16 mouse cellular contexts compared by ENCODE assay signal in genomic region chr2:66762905-66763304, GRCm38 (mm10). TPM values are rescaled to one million over a fixed set of nuclear protein-coding genes. Genes with fewer than 3 reads are reported as not detected.
DNase-seq lines count a peak whose midpoint lies in the region; TF ChIP-seq lines count a peak whose summit lies in the region.
"Had no signal": no experiment of that assay in that cellular context is flagged by ENCODE, and none has a peak within 500 bp of the region (broad histone marks: within the 10 kb centered on the region; RNA-seq: fewer than 3 reads in every experiment).

No protein-coding gene starts in this region.

- TF ChIP-seq CTCF in gastrocnemius, adult 2 months (IDR thresholded peaks at IDR 0.05): peak; percentile 54
- peak; percentile 66 for TF ChIP-seq CTCF in layer of hippocampus, adult 2 months (conservative IDR thresholded peaks at IDR 0.05)

- no peak overlapping the region for H3K4me3 ChIP-seq in gastrocnemius, adult 2 months
- no peak overlapping the region for H3K4me3 ChIP-seq in layer of hippocampus, adult 2 months
- H3K4me3 ChIP-seq: embryonic facial prominence, embryonic 12.5 days; forebrain, embryonic 10.5 days; heart, embryonic 12.5 days; hindbrain, embryonic 10.5 days; liver, embryonic 15.5 days; midbrain, embryonic 12.5 days had no signal

- no peak overlapping the region for H3K27ac ChIP-seq in gastrocnemius, adult 2 months
- H3K27ac ChIP-seq in layer of hippocampus, adult 2 months: no peak overlapping the region
- H3K27ac ChIP-seq: embryonic facial prominence, embryonic 12.5 days; forebrain, embryonic 10.5 days; hindbrain, embryonic 10.5 days; liver, embryonic 15.5 days; midbrain, embryonic 12.5 days had no signal

- intact Hi-C loops in gastrocnemius, adult 2 months (cut with DNase I): no loop called here

- peak; percentile 19 for DNase-seq in gastrocnemius, adult 2 months
- no peak for DNase-seq in gastrocnemius, adult 8-10 months (ENCODE audit: low spot score in 2 of 2)
- no peak for DNase-seq in layer of hippocampus, adult 2 months (ENCODE audit: low spot score in 2 of 2)
- DNase-seq in layer of hippocampus, adult 9-11 months: no peak
- peak; percentile 21 for DNase-seq in 416B (ENCODE audit: low read depth)
- DNase-seq in R1 (ENCODE audit: low read depth, low spot score): peak; percentile 12
- DNase-seq in layer of hippocampus, adult 18-20 months (ENCODE audit: low spot score in 2 of 2): no peak
- no peak for DNase-seq in cerebellum, postnatal 14 days
- DNase-seq: cerebellum, adult 8-10 months; thymus, postnatal 4 days had no signal

RNA-seq across cellular contexts. Expression of gene Scn7a, which starts 21.8 kb away (rescaled TPM):
- total RNA-seq in gastrocnemius, adult 2 months (2021): 1 to 10 TPM; 2.2 to 2.3 TPM
- 1 to 10 TPM; 1.5 to 2.8 (median 2.4) TPM for total RNA-seq in gastrocnemius, adult 8-10 months (2022)
- total RNA-seq in layer of hippocampus, adult 2 months (2021): 1 to 10 TPM in 1 of 2 experiments, under 1 TPM in 1; 0.74 to 1.0 TPM
- total RNA-seq in layer of hippocampus, adult 18-20 months (2021): 1 to 10 TPM; 1.3 to 2.7 TPM

Comparison
In these comparisons a context has a peak if more than half of its experiments do, and no peak if none do; other contexts are left out.
1. DNase-seq: peak in gastrocnemius, adult 2 months (single experiment), 416B (single experiment) and R1 (single experiment); none in gastrocnemius, adult 8-10 months (0 of 2), layer of hippocampus, adult 2 months (0 of 2), layer of hippocampus, adult 9-11 months (single experiment), layer of hippocampus, adult 18-20 months (0 of 2) and cerebellum, postnatal 14 days (0 of 2).